Mouse (Mus musculus) cerebellum, postnatal 25 days (tissue): Measurements from ENCODE around the gene Spout1.
A peak's percentile ranks its signal among the peaks of the same experiment; 100 is the strongest.

ENCODE experiments used
- DNase-seq, 2 experiments: peaks; one replicate each; pipeline ENCODE4 v3.0.0; 2021; ENCODE audit warnings: mixed read lengths in 2 of 2

The Spout1 gene

GRCm38 (mm10) chr2:30124472-30125274, 53.6 kb downstream of the Spout1 start, which contains the start of gene Zer1:
TSS of gene Zer1 (minus strand) at chr2:30124585.
- peak; percentile 96 to 98 for DNase-seq

- peak in 1 of 2 experiments; percentile 52 for DNase-seq
Observed at GRCm38 (mm10) chr2:30123729-30124471, 54.4 kb downstream of the Spout1 start.
